Mouse (Mus musculus) natural killer cell, adult 2 months (primary cell): ENCODE results near the gene Necap2.

Source experiments
- DNase-seq, 2 experiments: peaks; one replicate each; pipeline ENCODE4 v3.0.0; 2022; ENCODE audit warnings: low spot score in 2 of 2

Gene Necap2

DNA sequence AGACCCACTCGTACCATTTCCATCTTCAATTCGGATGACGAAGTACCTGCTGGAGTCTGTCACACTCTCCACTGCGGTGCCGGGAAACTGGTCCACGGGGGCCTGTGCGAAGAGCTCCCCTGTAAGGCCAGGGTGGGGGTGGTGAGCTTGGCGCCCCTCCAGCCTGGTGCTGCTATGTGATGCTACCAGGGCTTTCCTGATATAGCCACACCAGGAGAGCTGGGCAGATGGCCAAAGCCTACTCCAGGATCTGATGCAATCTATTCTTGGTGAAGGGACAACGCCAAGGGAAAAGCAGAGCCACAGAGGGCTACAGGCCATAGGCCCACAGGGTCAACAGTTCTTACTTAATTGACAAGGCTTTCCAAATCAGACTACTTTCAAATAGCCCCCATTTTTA, 4.5 kb downstream of the Necap2 start:
- no peak for DNase-seq

GRCm38 (mm10) chr4:141072502-141072901, 5.7 kb downstream of the Necap2 start:
- no peak for DNase-seq

DNA sequence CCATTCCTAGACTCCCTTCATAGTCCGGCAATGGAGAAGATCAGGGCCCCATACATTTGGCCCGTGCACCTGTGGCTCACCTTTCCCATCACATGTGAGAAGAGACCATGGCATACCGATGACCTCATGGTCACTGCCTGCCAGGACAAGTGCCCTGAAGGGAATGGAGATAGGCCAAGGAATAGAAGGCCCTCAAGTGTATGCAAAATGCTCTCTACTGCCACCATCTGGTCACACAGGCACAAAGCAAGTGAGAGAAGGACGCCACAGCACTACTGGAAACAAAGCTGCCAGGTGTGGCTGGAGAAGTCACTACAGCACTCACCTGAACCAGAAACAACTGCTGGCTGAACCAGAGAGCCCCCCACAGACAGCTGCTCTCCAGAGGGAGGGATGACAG, 8.4 kb downstream of the Necap2 start:
- DNase-seq, result peak; percentile 30 to 54

DNA sequence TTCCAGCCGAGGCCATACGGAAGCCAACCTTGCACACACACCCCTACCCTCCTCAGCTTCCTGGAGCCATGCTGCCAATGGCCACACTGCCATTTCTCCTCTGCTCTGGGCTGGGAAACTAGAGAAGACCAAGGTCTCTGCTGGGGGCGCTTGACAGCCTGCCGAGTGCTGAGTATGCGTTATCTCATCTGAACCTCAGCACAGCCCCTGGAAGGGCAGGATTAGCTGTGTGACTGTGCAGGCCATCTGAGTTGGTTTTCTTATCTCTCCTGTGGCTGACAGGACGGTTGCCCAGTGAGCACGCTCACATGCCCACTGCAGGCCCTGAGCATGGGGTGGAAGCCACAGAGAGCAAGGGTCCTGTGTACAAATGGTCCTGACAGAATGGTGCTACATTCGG, 9.5 kb downstream of the Necap2 start:
- DNase-seq, result no peak

GRCm38 (mm10) chr4:141067516-141068046, 10.6 kb downstream of the Necap2 start:
- DNase-seq, result no peak

DNA sequence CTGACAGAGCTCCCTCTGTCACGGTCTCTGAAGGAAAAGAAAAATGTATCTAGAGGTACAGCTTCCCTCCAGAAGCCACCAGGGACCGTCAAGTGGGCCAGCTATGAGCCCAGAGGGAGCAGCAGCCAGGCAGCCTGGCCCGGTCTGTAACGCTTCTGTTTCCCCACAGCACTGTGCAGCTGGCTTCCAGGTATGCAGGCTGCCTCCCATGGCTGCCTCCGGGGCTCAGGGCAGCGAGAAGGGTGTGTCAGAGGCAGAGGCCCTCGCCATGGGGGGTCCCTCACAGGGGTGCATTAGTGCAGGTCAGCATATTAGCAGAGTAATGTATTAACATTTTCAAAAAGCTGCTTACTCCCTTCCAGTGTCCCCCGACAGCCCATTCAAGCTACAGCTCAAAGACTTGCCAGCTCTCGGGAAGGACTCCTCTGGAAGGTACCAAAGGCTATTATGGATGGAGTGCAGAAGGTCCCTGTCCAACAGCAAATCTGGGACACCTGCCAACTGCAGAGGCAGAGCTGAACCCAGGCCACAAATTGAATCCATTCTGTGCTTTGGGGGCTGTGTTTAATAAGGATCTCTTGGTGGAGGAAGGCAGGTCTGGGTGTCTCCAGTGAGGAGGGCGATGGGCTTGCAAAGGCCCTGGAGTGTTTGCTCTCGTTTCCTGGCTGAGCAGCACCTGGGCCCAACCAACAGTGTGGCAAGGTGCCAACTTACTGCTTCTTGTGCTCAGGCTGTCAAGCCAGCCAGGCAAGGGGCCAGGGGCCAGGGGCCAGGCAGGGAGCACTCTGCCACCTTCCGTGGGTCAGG, 11.2 kb downstream of the Necap2 start:
- no peak for DNase-seq

DNA sequence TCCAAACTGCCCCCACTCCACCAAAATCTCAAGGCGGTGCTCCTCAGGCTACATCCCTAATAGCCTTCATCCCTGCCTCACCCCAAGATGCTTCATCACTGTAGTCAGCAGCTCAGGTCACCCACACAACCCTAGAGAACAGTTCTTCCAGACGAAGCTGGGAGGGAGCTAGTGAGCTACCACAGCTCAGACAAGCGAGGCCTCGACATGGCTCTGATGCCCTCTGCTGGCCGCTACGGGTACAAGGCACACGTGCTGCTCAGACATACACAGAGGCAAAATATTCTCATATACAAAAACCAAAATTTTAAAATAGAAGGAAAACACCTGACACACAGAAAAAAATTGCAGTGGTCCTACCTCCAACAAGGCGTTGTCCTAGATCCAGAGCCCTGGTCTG, 13.0 kb downstream of the Necap2 start:
- DNase-seq, result peak; percentile 74 to 85

DNA sequence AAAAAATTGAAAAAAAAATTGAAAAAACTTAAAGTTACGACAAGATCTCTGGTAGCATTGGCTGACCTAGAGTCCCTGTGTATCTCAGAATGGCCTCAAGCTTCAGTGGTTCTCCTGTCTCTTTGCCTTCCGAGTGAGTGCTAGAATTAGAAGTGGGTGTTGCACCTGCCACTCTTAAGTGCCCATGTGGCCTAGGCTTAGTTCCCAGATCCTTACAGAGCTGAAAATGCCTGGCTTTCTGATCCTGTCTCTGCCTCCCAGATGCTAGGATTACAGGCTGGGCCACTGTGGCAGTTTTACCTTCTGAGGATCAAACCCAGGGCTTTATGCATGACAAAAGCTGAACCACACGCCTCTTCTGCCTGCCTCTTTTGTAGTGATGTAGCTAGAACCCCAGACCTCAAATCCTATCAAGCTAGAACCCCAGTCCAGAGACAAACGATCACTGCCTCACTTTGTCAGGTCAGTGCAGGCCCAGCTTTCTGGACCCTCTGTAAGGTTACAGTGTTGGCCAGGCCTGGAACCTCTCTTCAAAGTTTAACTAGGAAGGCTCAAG, 14.0 kb downstream of the Necap2 start:
- no peak for DNase-seq

DNA sequence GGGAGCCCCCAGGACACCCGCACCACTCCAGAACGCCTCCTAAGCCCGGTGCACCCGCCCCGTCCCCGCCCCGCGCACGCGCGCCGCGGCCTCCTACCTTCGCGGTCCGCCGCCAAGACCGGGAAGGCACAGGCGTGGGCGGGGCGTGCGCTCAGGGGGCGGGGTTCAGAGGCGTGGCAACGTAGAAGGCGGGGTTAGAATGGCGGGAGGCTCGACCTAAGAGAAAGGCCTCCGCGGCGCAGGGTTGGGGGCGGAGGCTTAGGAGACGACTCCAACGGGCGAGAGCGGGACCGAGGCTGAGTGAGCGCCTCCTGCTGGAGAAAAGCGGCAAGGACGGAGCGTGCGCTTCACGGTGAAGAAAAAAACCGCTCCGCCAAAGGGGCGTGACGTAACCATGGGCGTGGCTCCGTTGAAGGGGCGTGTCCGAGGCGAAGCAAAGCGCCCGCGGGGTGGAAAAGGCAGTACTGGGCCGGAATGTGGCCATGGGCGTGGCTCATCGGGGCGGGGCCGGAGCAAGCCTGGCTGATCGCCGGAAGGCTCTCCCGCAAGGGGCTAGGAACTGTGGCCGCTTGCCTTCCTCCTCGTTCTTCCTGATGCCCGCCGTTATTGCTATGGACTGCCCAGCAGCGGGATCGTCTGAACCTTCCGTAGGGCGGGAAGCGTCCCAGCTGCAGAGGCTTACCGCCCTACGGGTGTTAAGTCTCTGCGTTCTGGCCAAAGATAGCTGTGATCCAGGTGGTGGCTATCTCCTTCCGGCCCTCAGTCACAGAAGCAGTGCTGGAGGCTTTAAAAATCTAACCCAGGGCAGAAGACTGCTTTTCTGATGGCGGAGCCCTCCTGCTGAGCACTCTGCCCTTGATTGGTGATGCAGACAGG, 17.5 kb downstream of the Necap2 start, which contains the start of gene Crocc:
Gene Crocc (minus strand): TSS at position 125 of the 876 bp plus-strand sequence.
- DNase-seq, result peak; percentile 99

GRCm38 (mm10) chr4:141059616-141060425, 18.3 kb downstream of the Necap2 start:
- no peak for DNase-seq

DNA sequence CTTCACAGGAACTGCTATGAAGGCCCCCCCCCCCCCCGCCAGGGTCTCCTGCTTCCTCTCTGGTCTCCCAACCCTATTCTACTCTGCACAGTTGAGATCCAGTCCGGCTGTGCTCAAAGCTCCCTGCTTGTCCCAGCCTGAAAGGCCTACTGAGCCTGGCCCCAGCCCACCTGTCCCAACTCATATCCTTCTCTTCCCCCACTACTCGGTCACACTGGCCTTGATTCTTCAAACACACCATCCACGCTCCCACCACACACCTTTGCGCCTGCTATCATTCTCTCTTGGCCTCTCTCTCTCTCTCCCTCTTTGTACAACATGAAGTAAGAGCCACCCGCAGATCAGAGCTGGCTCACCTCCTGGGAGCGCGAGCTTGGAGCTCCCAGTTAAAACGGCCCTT, 19.3 kb downstream of the Necap2 start:
- DNase-seq, result no peak

DNA sequence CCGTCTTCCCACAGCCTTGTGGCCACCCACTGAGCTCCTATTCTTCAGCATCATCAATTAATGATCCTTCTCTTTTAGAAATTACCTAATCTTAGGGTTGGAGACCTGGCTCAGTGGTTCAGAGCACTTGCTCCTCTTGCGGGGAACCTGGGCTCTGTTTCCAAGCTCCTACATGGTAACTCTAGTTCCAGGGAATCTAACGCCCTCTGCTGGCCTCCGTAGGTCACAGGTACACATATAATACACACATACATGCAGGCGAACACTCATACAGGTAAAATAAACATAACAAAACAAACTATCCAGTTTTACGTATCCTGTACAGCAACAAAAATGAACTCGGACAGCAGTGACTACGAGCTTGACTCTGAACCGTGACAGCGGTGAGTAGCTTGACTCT, 21.2 kb downstream of the Necap2 start:
- no peak for DNase-seq

DNA sequence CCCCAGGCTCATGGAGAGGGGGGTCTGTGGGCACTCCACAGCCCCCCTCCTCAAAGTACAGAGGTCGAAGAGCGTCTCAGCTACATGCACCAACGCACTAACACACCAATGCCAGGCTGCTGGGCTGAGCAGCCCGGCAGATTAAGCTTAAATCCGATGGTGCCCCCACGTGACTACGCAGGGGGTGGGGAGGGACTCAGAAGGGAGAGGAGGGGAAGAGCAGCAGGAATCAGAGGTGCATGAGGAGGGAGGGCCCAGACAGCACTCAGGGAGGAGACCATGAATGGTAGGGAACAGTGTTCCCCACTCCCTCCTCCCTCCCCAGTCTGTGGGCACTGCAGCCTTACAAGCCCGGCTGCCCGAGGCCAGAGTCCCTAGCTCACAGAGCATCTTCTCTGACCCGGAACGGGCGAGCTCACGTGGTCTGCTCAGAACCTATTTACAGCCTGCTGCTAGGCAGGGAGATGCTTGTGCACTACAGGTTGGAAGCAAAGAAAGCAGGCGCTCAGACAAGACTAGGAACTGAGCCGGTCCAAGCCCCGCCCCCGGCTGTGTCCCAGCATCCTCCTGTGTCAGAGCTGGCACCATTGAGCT, 24.5 kb downstream of the Necap2 start:
- no peak for DNase-seq

GRCm38 (mm10) chr4:141053138-141053537, 25.0 kb downstream of the Necap2 start:
- DNase-seq, result no peak

DNA sequence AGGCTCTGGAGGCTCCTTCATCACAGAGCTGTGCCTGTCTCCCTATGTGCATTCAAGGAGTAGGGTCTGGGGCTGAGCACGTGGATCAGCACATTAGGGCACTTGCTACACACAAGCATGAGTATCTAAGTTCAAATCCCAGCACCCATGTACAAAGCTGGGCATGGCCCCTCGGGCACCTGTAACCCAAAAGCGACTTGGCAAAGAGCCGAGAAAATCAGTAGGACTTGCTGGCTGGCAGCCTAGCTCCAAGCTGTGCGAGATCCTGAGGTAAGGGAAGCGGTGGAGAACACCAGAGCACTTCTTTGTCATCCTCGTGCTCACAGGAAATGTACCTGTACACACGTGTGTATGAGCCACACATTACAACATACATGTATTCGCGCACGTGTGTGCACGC, 25.7 kb downstream of the Necap2 start:
- DNase-seq, result no peak

GRCm38 (mm10) chr4:141049476-141049835, 28.7 kb downstream of the Necap2 start:
- DNase-seq, result no peak

DNA sequence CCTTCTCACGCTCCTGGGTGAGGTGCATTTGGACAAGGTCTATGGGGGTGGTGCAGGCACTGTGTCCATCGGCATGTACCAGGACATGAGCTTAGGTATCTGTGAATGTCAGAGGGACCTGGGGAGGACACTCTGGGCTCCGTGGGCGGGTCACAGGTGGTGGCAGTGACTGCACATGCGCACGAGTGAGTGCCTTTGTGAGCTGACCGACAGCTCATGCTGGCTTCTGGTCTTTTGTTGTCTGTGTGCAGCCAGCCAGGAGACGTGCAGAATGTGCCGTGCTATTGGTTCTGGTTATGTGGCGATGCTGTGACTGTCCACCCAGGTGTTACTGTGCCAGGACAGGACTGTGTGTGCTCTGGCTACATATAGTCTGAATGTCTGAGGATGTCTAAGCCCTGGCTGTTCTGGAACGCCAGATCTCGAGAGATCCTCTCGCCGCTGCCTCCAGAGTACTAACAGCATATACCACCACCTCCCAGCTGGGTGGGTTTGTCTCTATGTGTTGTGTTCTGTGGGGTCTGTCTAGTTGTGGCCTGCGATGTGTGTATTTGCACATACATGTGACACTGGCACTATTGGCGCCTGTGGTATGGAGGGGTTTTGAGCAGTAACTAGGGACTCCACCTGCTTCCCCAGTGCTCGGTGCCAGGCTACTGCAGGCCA, 29.2 kb downstream of the Necap2 start:
- no peak for DNase-seq

GRCm38 (mm10) chr4:141044816-141045215, 33.3 kb downstream of the Necap2 start:
- DNase-seq, result peak; percentile 31 to 55

- no peak for DNase-seq
Measured at GRCm38 (mm10) chr4:141041117-141041516, 37.0 kb downstream of the Necap2 start.
